Mouse (Mus musculus): Measurements from ENCODE around the gene Mip. TPM values are rescaled to one million over a fixed set of nuclear protein-coding genes. Genes with fewer than 3 reads are reported as not detected.
"Not testable (repeated sequence)": the region's sequence is repeated elsewhere in the genome, so short reads cannot be mapped to it uniquely, and the experiment has no call there.

Gene Mip
- total RNA-seq, 4 experiments from 2014 or later = not detected

- peak; percentile 91 for DNase-seq (ENCODE audit: low spot score)
These were observed 14.1 kb upstream of the Mip start, which contains the start of gene Spryd4 for GRCm38 (mm10) chr10:128211390-128212108. Gene Spryd4, minus strand, starts transcription at chr10:128211807.

GRCm38 (mm10) chr10:128212148-128212547, 13.5 kb upstream of the Mip start:
- no peak for DNase-seq (ENCODE audit: low spot score)

- peak; percentile 58 for DNase-seq (ENCODE audit: low spot score)
These were observed 12.7 kb upstream of the Mip start for GRCm38 (mm10) chr10:128212871-128213323.

GRCm38 (mm10) chr10:128214112-128214511, 11.5 kb upstream of the Mip start:
- not testable (repeated sequence) for DNase-seq (ENCODE audit: low spot score)

GRCm38 (mm10) chr10:128214981-128215380, 10.7 kb upstream of the Mip start:
- DNase-seq (ENCODE audit: low spot score) = no peak

GRCm38 (mm10) chr10:128218387-128219117, 7.1 kb upstream of the Mip start:
- no peak for DNase-seq (ENCODE audit: low spot score)

GRCm38 (mm10) chr10:128221533-128222286, 3.9 kb upstream of the Mip start:
- no peak for DNase-seq (ENCODE audit: low spot score)

GRCm38 (mm10) chr10:128225064-128225463, 574 bp upstream of the Mip start:
- DNase-seq (ENCODE audit: low spot score) = no peak

- DNase-seq (ENCODE audit: low spot score) = no peak
These were observed 2.0 kb downstream of the Mip start for GRCm38 (mm10) chr10:128227592-128227991.

GRCm38 (mm10) chr10:128228009-128228408, 2.4 kb downstream of the Mip start:
- DNase-seq (ENCODE audit: low spot score) = no peak

GRCm38 (mm10) chr10:128230582-128230981, 4.9 kb downstream of the Mip start:
- no peak for DNase-seq (ENCODE audit: low spot score)

GRCm38 (mm10) chr10:128231146-128231545, 5.5 kb downstream of the Mip start:
- DNase-seq (ENCODE audit: low spot score) = no peak

- peak; percentile 86 for DNase-seq (ENCODE audit: low spot score)
These were observed 6.2 kb downstream of the Mip start, which contains the start of gene Timeless for GRCm38 (mm10) chr10:128231697-128232419. Gene Timeless, plus strand, starts transcription at chr10:128232065.

- peak; percentile 76 for DNase-seq (ENCODE audit: low spot score)
These were observed 6.9 kb downstream of the Mip start for GRCm38 (mm10) chr10:128232420-128232985.

- no peak for DNase-seq (ENCODE audit: low spot score)
These were observed 10.7 kb downstream of the Mip start for GRCm38 (mm10) chr10:128236321-128236720.

GRCm38 (mm10) chr10:128237807-128238480, 12.3 kb downstream of the Mip start:
- DNase-seq (ENCODE audit: low spot score) = peak; percentile 71

- no peak for DNase-seq (ENCODE audit: low spot score)
These were observed 13.5 kb downstream of the Mip start for GRCm38 (mm10) chr10:128239140-128239539.

- DNase-seq (ENCODE audit: low spot score) = no peak
These were observed 14.5 kb downstream of the Mip start for GRCm38 (mm10) chr10:128240131-128240530.

- peak; percentile 23 for DNase-seq (ENCODE audit: low spot score)
These were observed 17.6 kb downstream of the Mip start for GRCm38 (mm10) chr10:128243252-128243651.

GRCm38 (mm10) chr10:128244121-128244520, 18.5 kb downstream of the Mip start:
- DNase-seq (ENCODE audit: low spot score) = no peak

Measured in heart, adult 8-10 months (tissue).